Mouse (Mus musculus): ENCODE measurements around the gene Vipas39.

GRCm38 (mm10) chr12:87195069-87195468 is 71.0 kb downstream of the Vipas39 start:
- TF ChIP-seq EP300 (IDR thresholded peaks at IDR 0.05; ENCODE audit: low read depth) (no peak), CTCF (IDR thresholded peaks at IDR 0.05; ENCODE audit: low read depth) (no peak)
